Mouse (Mus musculus) stomach, embryonic 14.5 days (tissue): ENCODE measurements around the gene Zranb2. TPM values are rescaled to one million over a fixed set of nuclear protein-coding genes. Genes with fewer than 3 reads are reported as not detected.

ENCODE experiments used
- ATAC-seq: fragments of 200-750 bp; cut with Nextera tagmentation; 2 replicates; pipeline ENCODE4 v1.8.0; 2017; ENCODE audit warnings: low read depth, moderate TSS enrichment; ENCODE audit not compliant: insufficient number of reproducible peaks, insufficient read depth, low FRiP score
- H3K27ac ChIP-seq: fragments of 300-500 bp; sonication (generic); 2 replicates; pipeline ENCODE4 v1.5.1; 2014; ENCODE audit warnings: mild to moderate bottlenecking, low read length, moderate library complexity, mixed read lengths
- H3K27me3 ChIP-seq: fragments of 300-500 bp; sonication (generic); 2 replicates; pipeline ENCODE4 v1.6.1; 2014; ENCODE audit warnings: low read length, control low read depth, mixed read lengths; ENCODE audit not compliant: control insufficient read depth, insufficient read depth
- H3K36me3 ChIP-seq: fragments of 300-500 bp; sonication (generic); 2 replicates; pipeline ENCODE4 v1.6.1; 2014; ENCODE audit warnings: mild to moderate bottlenecking, control low read depth, low read length, moderate library complexity, mixed read lengths; ENCODE audit not compliant: control insufficient read depth, insufficient read depth
- H3K4me1 ChIP-seq: fragments of 300-500 bp; sonication (generic); 2 replicates; pipeline ENCODE4 v1.6.1; 2014; ENCODE audit warnings: low read length, control low read depth, mixed read lengths; ENCODE audit not compliant: control insufficient read depth, insufficient read depth
- H3K4me2 ChIP-seq: fragments of 300-500 bp; sonication (generic); replicated peaks from 2 replicates; pipeline ENCODE4 v1.6.1; 2014; ENCODE audit warnings: low read depth, low read length, control low read depth
- H3K4me3 ChIP-seq: fragments of 300-500 bp; sonication (generic); 2 replicates; pipeline ENCODE4 v1.5.1; 2014; ENCODE audit warnings: low read depth, low read length, control low read depth
- H3K9ac ChIP-seq: fragments of 300-500 bp; sonication (generic); replicated peaks from 2 replicates; pipeline ENCODE4 v1.6.1; 2014; ENCODE audit warnings: low read depth, mild to moderate bottlenecking, control low read depth, low read length, moderate library complexity, mixed read lengths
- H3K9me3 ChIP-seq: fragments of 300-500 bp; sonication (generic); 2 replicates; pipeline ENCODE4 v1.6.1; 2016; ENCODE audit warnings: low read depth, low read length, control low read depth; ENCODE audit not compliant: control insufficient read depth
- WGBS: fragments of 180-500 bp; shearing (Covaris S2); extraction: QIAGEN DNeasy Blood & Tissue Kit; methylation state at CpG from one replicate; pipeline ENCODE4 v1.1.7; 2014; 5-methylcytosine and 5-hydroxymethylcytosine counted together
- polyA plus RNA-seq: library from polyadenylated mRNA; unstranded; fragments of >200 nt; fragmentation: Nextera tagmentation; extraction: Ambion mirVana; gene quantifications from 2 replicates; pipeline ENCODE4 v1.2.1, GENCODE M21; 2014

Zranb2 gene
- polyA plus RNA-seq, 1 experiment from 2014 or later: 113 TPM

DNA sequence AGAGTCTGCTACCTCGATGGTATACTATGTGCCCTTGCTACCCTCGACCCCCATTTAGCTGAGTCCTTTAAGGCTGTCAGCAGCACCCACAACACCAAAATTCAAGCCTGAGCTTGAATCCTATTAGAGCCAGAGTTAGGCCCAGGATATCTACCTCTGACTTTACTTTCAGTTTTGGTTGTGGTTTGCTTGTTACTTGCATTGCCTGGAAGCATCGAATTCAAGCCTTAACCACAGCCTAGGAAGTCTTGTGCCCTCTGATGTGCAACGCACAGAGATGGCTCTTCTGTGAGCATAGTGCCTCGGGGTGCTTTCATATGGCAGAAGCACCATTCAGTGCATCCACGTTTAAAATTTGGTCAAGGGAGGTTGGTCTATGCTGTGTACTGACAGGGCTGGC lies 38.1 kb downstream of the Zranb2 start:
- Histone ChIP-seq H3K4me1 (peaks cover 5% of the 10 kb centered on the region; the same call in 1 of the 2 replicates), H3K9me3 (no peaks in the 10 kb centered on the region), H3K36me3 (no peaks in the 10 kb centered on the region), H3K27me3 (peaks cover 11% of the 10 kb centered on the region; the same call in 1 of the 2 replicates), H3K27ac (no peak overlapping the region), H3K4me2 (no peak overlapping the region), H3K9ac (no peak overlapping the region), H3K4me3 (no peak overlapping the region)
- WGBS: 81% methylated on average over 6 of the region's 6 CpGs
- ATAC-seq: no peak

DNA sequence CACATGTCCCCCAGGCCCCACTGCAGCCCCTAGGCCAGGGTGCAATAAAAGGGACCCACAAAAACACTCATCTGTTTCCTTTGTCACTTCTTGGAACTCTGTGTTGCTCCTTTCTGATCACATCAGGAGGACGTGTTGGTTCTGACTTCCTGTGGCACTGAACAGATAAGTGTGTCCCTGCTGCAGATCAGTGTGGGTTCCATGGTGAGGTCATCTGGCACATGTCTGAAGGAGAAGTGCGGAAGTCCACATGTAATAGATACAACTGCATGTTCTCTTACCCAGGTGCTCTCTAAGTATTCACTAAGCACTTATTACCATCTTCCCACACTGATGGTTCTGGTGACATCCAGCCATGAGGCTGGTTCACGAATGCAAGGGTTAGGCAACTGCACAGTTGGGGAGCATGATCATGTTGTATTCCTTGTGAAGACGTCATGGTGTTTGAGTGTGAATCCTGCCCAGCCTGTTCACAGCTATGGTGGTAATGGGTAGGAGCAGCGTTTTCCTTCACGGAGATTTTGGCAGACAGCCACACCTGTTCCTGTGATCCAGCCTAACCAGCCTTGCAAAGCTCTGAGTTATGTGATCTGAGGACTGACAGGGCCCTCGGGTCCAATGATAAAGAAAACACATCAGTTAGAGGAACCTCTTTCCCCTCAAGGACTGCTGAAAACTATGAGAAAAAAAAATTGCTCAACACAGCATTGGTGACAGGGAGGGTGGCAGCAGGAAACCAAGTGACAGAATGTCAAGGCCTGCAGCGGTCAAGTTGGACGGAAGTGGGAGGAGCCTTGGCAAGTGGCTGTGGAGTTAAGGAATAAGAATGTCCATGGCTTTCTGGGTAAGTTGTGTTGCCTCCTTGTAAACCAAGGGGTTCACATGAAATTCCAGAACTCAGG lies 41.7 kb downstream of the Zranb2 start:
- Histone ChIP-seq H3K9ac (no peak overlapping the region), H3K27me3 (no peaks in the 10 kb centered on the region), H3K36me3 (no peaks in the 10 kb centered on the region), H3K4me1 (no peaks in the 10 kb centered on the region), H3K27ac (no peak overlapping the region), H3K4me2 (no peak overlapping the region), H3K4me3 (no peak overlapping the region), H3K9me3 (no peaks in the 10 kb centered on the region)
- ATAC-seq: no peak
- WGBS: 77% methylated on average over 9 of the region's 9 CpGs

DNA sequence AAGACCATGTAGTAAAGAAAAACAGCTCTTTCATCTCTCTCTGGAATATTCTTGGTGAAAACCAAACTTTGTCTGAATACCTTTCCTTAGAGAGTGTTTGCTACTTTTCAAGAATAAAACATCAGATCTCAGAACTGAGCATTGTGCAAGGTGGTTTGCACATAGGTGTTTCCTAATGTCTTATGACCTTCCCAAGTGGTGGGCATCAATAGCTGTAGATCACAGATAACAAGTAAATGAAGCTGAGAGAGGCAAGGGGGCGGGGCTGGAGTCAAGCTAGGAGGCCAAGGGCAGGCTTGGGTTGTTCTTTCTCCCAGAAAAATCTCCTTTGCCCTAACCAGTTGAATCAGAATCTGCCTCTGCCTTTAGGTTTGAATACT lies 42.4 kb downstream of the Zranb2 start:
- Histone ChIP-seq H3K4me3 (no peak overlapping the region), H3K4me2 (no peak overlapping the region), H3K9ac (no peak overlapping the region), H3K9me3 (no peaks in the 10 kb centered on the region), H3K27me3 (no peaks in the 10 kb centered on the region), H3K36me3 (no peaks in the 10 kb centered on the region), H3K27ac (no peak overlapping the region), H3K4me1 (no peaks in the 10 kb centered on the region)
- WGBS: 77% methylated on average over 1 of the region's 1 CpGs
- ATAC-seq: no peak

DNA sequence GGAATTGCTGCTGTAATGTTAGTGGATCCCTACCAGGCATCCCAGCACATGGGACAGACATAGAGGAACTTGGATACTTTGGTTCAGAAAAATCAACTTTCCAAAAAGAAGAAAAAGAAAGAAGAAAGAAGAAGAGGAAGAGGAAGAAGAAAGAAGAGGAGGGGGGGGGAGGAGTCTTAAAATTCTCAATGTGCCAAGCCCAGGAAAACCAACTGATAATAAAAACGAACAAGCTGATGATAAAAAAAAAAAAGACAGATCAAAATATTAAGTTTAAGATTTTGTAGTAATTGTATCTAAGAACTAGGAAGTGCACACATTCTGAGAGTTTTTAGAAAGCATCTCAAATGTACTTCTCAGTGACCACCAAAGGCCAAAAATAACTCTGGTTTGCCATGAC lies 42.9 kb downstream of the Zranb2 start:
- WGBS: 83% methylated on average over 1 of the region's 1 CpGs
- Histone ChIP-seq H3K27ac (no peak overlapping the region), H3K9ac (no peak overlapping the region), H3K36me3 (no peaks in the 10 kb centered on the region), H3K27me3 (no peaks in the 10 kb centered on the region), H3K4me3 (no peak overlapping the region), H3K4me1 (no peaks in the 10 kb centered on the region), H3K4me2 (no peak overlapping the region), H3K9me3 (no peaks in the 10 kb centered on the region)
- no peak for ATAC-seq

DNA sequence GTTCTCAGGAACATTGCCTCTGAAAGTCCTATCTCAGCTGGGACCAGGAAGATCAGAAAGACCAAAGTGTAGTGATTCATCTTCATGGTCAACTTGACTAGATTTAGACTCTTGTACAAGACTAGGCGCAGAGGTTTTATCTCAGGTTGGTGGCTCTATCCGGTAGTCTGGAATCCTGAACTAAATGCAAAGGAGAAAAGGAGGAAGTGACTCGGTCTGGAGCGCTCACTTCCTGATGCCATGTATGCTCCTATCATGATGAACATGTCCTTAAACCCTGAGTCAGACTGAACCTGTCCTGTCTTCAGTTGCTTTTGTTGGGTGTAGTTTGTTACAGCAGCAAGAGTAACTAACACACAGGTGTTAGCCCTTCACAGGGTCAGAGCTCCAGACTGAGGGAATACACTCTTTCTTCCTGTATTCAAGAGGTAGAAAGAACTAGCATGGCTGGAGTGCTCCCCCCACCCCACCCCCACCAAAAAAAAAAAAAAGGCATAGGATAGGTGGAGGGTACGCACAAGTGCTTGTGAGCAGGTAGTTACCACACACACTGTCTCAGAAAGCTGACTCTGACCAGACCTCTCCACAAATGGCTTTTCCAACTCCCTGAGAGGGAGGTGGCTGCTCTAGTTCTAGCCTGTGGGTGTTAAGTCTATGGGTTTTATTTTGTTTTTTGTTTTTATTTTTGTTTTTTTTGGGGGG lies 44.7 kb downstream of the Zranb2 start:
- Histone ChIP-seq H3K4me1 (no peaks in the 10 kb centered on the region), H3K27ac (no peak overlapping the region), H3K36me3 (no peaks in the 10 kb centered on the region), H3K4me2 (no peak overlapping the region), H3K27me3 (no peaks in the 10 kb centered on the region), H3K9me3 (no peaks in the 10 kb centered on the region), H3K4me3 (no peak overlapping the region), H3K9ac (no peak overlapping the region)
- ATAC-seq: no peak
- whole genome bisulfite sequencing: 87% methylated on average over 5 of the region's 5 CpGs

DNA sequence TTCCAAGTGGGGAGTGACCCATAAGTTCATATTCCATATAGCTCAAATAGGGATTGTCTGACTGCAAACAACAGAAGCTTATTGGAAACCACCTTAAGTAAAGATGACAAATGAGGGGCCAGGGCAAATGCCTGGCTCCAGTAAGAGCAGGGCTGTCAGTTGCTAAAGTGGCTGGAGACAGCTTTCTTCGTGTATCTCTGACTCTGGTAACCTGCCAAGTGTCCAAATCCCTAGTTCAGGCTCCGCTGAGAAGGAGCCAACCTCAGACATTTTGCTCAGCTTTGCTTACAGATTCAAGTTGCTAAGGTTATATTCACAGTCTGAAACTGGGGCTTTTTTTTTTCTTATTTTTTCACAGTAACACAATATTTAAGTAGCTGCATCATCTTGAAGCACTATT lies 45.4 kb downstream of the Zranb2 start:
- ATAC-seq: no peak
- H3K4me3 ChIP-seq: no peak overlapping the region
- H3K27ac ChIP-seq: no peak overlapping the region
- H3K4me1 ChIP-seq: no peaks in the 10 kb centered on the region
- H3K9ac ChIP-seq: no peak overlapping the region
- no peaks in the 10 kb centered on the region for H3K36me3 ChIP-seq
- H3K9me3 ChIP-seq: no peaks in the 10 kb centered on the region
- WGBS: 29% methylated on average over 2 of the region's 2 CpGs
- no peaks in the 10 kb centered on the region for H3K27me3 ChIP-seq
- no peak overlapping the region for H3K4me2 ChIP-seq

DNA sequence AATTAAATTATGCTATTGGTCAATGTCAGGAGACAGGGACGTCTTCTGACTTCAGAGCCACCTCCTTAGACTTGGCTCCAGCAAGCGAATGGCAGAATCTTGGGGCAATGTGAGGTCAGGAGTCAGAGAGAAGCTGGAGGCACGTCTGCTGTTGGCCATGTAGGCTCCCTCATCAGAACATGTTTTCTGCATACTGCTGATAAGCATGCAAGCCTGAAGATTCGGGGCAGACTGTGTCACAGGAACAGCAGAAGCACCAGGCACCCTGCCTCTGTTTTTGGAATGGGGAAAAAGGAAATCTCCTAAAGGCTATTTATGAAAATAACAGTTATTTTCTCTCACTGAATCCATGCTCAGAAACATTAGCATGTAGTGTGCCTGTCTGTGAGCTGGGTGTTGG lies 46.3 kb downstream of the Zranb2 start:
- no peak overlapping the region for H3K4me2 ChIP-seq
- 67% methylated on average over 4 of the region's 4 CpGs for WGBS
- H3K36me3 ChIP-seq: no peaks in the 10 kb centered on the region
- no peak overlapping the region for H3K9ac ChIP-seq
- no peak overlapping the region for H3K4me3 ChIP-seq
- ATAC-seq: no peak
- no peaks in the 10 kb centered on the region for H3K27me3 ChIP-seq
- no peaks in the 10 kb centered on the region for H3K4me1 ChIP-seq
- no peak overlapping the region for H3K27ac ChIP-seq
- H3K9me3 ChIP-seq: no peaks in the 10 kb centered on the region

DNA sequence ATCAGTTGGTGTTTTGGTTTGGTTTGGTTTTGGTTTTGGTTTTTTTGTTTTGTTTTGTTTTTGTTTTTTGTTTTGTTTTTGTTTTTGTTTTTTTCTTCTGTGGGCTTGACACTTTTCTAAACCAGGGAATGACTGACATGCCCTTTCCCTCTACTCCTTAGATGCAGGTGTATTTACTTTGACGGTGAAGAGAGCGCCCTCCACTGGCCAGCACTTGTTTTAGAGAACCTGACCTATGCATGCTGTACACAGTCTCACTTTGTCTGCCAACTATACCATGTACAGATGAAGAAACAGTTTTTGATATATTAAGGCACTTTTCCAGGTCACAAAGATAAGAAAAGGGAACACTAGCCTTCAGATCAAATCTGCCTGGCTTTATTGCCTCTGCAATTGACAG lies 47.8 kb downstream of the Zranb2 start:
- Histone ChIP-seq H3K9me3 (no peaks in the 10 kb centered on the region), H3K4me2 (no peak overlapping the region), H3K27me3 (no peaks in the 10 kb centered on the region), H3K9ac (no peak overlapping the region), H3K4me3 (no peak overlapping the region), H3K27ac (no peak overlapping the region), H3K36me3 (no peaks in the 10 kb centered on the region), H3K4me1 (no peaks in the 10 kb centered on the region)
- ATAC-seq: no peak
- 26% methylated on average over 2 of the region's 2 CpGs for WGBS
